Mouse (Mus musculus) kidney, embryonic 14.5 days (tissue): ENCODE measurements around the gene Tns3. TPM values are rescaled to one million over a fixed set of nuclear protein-coding genes. Genes with fewer than 3 reads are reported as not detected.
A peak's percentile ranks its signal among the peaks of the same experiment; 100 is the strongest.

Experiments
- ATAC-seq: fragments of 200-750 bp; cut with Nextera tagmentation; 2 replicates; pipeline ENCODE4 v1.8.0; 2017; ENCODE audit warnings: moderate number of reproducible peaks, mild to moderate bottlenecking, moderate TSS enrichment, moderate library complexity; ENCODE audit not compliant: low FRiP score, low TSS enrichment
- H3K27ac ChIP-seq: fragments of 300-500 bp; sonication (generic); 2 replicates; pipeline ENCODE4 v1.5.1; 2014; ENCODE audit warnings: low read depth, mild to moderate bottlenecking, low read length, moderate library complexity, mixed read lengths
- H3K27me3 ChIP-seq: fragments of 300-500 bp; sonication (generic); 2 replicates; pipeline ENCODE4 v1.6.1; 2014; ENCODE audit warnings: mild to moderate bottlenecking, low read length; ENCODE audit not compliant: control insufficient read depth, insufficient read depth
- H3K36me3 ChIP-seq: fragments of 300-500 bp; sonication (generic); 2 replicates; pipeline ENCODE4 v1.6.1; 2014; ENCODE audit warnings: low read length, mixed read lengths; ENCODE audit not compliant: control insufficient read depth, insufficient read depth
- H3K4me1 ChIP-seq: fragments of 300-500 bp; sonication (generic); 2 replicates; pipeline ENCODE4 v1.6.1; 2014; ENCODE audit warnings: low read length, mixed read lengths; ENCODE audit not compliant: control insufficient read depth, insufficient read depth
- H3K4me2 ChIP-seq: fragments of 300-500 bp; sonication (generic); replicated peaks from 2 replicates; pipeline ENCODE4 v1.6.1; 2014; ENCODE audit warnings: low read depth, mild to moderate bottlenecking, low read length
- H3K4me3 ChIP-seq: fragments of 300-500 bp; sonication (generic); 2 replicates; pipeline ENCODE4 v1.5.1; 2014; ENCODE audit warnings: mild to moderate bottlenecking, low read length
- H3K9ac ChIP-seq: fragments of 300-500 bp; sonication (generic); 2 replicates; pipeline ENCODE4 v1.6.1; 2014; ENCODE audit warnings: low read depth, mild to moderate bottlenecking, low read length, moderate library complexity
- H3K9me3 ChIP-seq: fragments of 300-500 bp; sonication (generic); 2 replicates; pipeline ENCODE4 v1.6.1; 2016; ENCODE audit warnings: low read length; ENCODE audit not compliant: control insufficient read depth
- WGBS: fragments of 180-500 bp; shearing (Covaris S2); extraction: QIAGEN DNeasy Blood & Tissue Kit; methylation state at CpG from one replicate; pipeline ENCODE4 v1.1.7; 2014; 5-methylcytosine and 5-hydroxymethylcytosine counted together
- polyA plus RNA-seq: library from polyadenylated mRNA; unstranded; fragments of >200 nt; fragmentation: Nextera tagmentation; extraction: Ambion mirVana; gene quantifications from 2 replicates; pipeline ENCODE4 v1.2.1, GENCODE M21; 2014

The Tns3 gene
- polyA plus RNA-seq, 1 experiment from 2014 or later = 20.3 TPM

- H3K4me3 ChIP-seq = no peak overlapping the region
- no peak overlapping the region for H3K9ac ChIP-seq
- ATAC-seq = no peak
- H3K9me3 ChIP-seq = no peaks in the 10 kb centered on the region
- no peak overlapping the region for H3K27ac ChIP-seq
- no peak overlapping the region for H3K4me2 ChIP-seq
- H3K4me1 ChIP-seq = no peaks in the 10 kb centered on the region
- 81% methylated on average over 4 of the region's 4 CpGs for WGBS
- H3K36me3 ChIP-seq = no peaks in the 10 kb centered on the region
- no peaks in the 10 kb centered on the region for H3K27me3 ChIP-seq
Measured at GRCm38 (mm10) chr11:8671698-8672097, 7.4 kb upstream of the Tns3 start.

DNA sequence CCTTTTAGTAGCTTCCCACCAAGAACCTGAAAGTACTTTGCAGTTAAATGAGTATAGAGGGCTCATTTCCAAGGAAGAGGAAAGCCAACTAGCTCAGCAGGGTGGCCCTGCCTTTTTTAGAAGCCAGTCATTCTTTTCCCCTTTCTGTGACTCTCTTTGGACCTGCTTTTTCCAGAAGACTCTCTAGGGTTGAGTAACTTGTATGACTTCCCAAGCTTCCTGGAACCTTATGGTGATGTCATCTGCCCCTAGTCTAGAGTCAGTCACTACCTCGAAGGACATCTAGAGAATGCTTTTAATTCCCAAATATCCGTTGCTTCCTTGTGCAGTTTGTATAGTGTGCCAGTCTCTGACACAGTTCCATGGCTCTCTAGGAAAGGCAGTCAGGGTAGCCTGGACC lies 4.8 kb upstream of the Tns3 start:
- Histone ChIP-seq H3K9me3 (no peaks in the 10 kb centered on the region), H3K27me3 (no peaks in the 10 kb centered on the region), H3K9ac (no peak overlapping the region), H3K36me3 (no peaks in the 10 kb centered on the region), H3K4me1 (0 out of 2 replicates have a peak, but pooled peaks cover 5% of the 10 kb centered on the region), H3K27ac (no peak overlapping the region), H3K4me3 (no peak overlapping the region), H3K4me2 (no peak overlapping the region)
- 97% methylated on average over 2 of the region's 2 CpGs for WGBS
- ATAC-seq = no peak

DNA sequence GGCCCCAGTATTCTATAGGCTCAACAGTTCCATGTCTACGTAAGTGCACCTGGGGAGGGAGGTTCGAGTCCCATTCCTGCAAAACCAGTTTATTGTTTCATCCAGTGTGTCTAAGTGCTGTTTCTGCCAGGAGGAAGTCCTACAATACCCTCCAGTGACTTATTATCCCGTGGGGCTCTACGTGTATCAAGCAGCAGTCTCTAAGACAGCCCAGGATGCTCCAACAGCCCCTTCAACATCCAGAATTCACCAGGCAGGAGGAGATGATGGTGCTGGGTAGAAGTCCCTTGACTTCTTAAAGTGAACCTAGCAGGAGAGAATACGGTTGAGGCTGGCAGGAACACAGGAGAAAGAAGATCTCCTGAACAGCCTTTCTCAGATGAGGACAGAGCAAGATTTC lies 462 bp upstream of the Tns3 start:
- H3K9ac ChIP-seq = peak overlapping the region; percentile 88; the same call in 1 of the 2 replicates
- H3K27me3 ChIP-seq = no peaks in the 10 kb centered on the region
- peaks cover 4% of the 10 kb centered on the region; the same call in 1 of the 2 replicates for H3K36me3 ChIP-seq
- WGBS = 46% methylated on average over 5 of the region's 5 CpGs
- ATAC-seq = no peak
- H3K4me1 ChIP-seq = peaks cover 28% of the 10 kb centered on the region
- peak overlapping the region; percentile 69 for H3K4me3 ChIP-seq
- no peak overlapping the region for H3K27ac ChIP-seq
- H3K4me2 ChIP-seq = peak overlapping the region; percentile 66
- no peaks in the 10 kb centered on the region for H3K9me3 ChIP-seq

DNA sequence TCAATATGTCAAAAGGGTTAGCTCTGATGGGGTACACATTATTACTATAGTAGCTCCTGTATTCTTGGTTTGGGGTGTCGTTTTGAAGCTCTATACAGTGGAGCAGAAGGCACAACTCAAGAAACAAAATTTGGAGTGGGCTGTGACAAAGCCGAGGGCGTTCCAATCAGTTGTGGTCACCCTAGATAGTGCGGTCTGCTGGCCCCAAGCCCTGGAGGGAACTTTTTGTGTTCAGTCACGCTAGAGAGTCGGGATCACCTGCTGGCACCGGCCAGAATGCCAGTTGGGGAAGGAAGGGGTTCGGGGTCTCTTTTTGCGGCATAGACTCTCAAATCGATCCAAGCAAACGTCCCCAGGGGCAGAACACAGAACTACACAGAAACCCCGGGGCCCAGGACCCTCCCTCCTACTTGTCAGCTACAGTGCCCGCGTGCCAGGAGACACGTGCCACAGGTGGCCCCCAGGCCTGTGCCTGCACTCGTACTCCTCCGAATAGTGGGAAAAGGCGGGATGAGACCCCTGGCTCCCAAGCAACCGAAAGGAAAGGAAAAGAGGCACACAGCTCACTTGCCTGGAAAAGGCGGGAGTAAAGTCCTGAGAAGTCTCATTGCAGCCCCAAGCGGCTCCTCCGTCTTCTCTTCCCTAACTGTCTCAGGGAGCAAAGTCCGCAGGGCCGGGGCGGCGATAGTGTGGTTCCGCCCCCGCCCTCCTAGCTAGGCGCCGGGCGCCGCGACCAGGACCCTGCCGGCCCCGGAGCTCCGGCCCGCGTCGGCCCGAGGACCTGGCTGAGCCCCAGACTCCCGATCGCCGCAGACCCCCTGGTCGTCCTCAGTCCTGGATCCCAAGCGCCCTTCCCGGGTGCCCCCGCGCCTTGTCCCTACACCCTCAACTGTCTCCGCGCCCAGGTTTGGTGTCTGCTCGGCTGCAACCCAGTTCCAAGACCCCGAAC lies 617 bp downstream of the Tns3 start:
- Histone ChIP-seq H3K27ac (peak overlapping the region; percentile 88), H3K9ac (peak overlapping the region; percentile 88), H3K36me3 (peaks cover 4% of the 10 kb centered on the region; the same call in 1 of the 2 replicates), H3K4me1 (peaks cover 36% of the 10 kb centered on the region), H3K4me2 (peak overlapping the region; percentile 66), H3K4me3 (peak overlapping the region; percentile 69), H3K27me3 (no peaks in the 10 kb centered on the region), H3K9me3 (no peaks in the 10 kb centered on the region)
- peak; percentile 82 for ATAC-seq
- under 1% methylated on average over 43 of the region's 52 CpGs for WGBS

GRCm38 (mm10) chr11:8662706-8663429 lies 1.5 kb downstream of the Tns3 start:
- no peak for ATAC-seq
- Histone ChIP-seq H3K4me3 (peak overlapping the region; percentile 69), H3K27ac (peak overlapping the region; percentile 88; the same call in 1 of the 2 replicates), H3K4me1 (peaks cover 36% of the 10 kb centered on the region), H3K27me3 (no peaks in the 10 kb centered on the region), H3K4me2 (peak overlapping the region; percentile 66), H3K9me3 (no peaks in the 10 kb centered on the region), H3K9ac (peak overlapping the region; percentile 88), H3K36me3 (peaks cover 4% of the 10 kb centered on the region; the same call in 1 of the 2 replicates)
- WGBS = 30% methylated on average over 4 of the region's 4 CpGs

DNA sequence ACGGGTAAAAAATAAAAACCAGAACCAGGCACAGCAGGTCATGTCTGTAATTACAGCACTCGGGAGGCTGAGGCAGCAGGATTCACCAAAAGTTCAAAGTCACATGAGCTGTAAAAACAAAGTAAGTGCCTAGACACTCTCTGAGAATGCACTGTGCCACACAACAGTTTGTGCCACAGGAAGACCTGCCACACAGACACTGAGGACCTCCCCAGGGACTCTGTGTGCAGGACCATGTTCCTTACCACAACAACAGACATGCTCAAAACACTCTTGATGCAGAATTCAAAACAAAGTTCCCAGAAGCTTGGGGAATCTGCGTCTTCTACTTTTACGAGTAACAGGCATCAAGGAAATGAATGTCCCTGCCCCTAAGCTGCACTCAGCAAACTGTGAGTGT lies 3.4 kb downstream of the Tns3 start:
- H3K9ac ChIP-seq = no peak overlapping the region

DNA sequence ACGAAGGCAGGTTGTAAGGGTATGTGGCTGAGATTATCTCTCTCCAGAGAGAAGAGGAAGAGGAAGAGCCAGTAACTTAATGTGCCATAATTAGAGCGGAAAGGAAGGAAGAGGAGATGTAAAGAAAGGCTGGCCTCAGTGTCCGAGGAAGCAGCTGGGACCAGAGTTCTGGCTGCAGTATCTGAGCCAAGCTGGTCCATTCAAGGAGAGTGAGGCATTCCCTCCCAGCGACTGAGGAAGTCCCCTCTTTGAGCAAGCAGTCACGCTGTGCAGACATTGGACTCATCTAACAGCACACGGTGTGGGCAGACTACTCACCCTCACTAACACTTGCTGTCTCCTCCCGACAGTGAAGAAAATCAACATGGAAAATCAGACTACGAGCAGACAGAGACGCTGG lies 4.5 kb downstream of the Tns3 start:
- H3K27me3 ChIP-seq = no peaks in the 10 kb centered on the region
- peaks cover 4% of the 10 kb centered on the region; the same call in 1 of the 2 replicates for H3K36me3 ChIP-seq
- H3K9ac ChIP-seq = no peak overlapping the region
- no peaks in the 10 kb centered on the region for H3K9me3 ChIP-seq
- peaks cover 48% of the 10 kb centered on the region for H3K4me1 ChIP-seq
- no peak overlapping the region for H3K27ac ChIP-seq
- 59% methylated on average over 9 of the region's 9 CpGs for WGBS
- H3K4me3 ChIP-seq = no peak overlapping the region
- ATAC-seq = no peak
- no peak overlapping the region for H3K4me2 ChIP-seq

More for the DNA sequence above, 3.4 kb downstream of the Tns3 start:
- H3K36me3 ChIP-seq = peaks cover 4% of the 10 kb centered on the region; the same call in 1 of the 2 replicates
- H3K4me2 ChIP-seq = no peak overlapping the region
- ATAC-seq = no peak
- H3K4me3 ChIP-seq = no peak overlapping the region
- no peaks in the 10 kb centered on the region for H3K9me3 ChIP-seq
- peaks cover 46% of the 10 kb centered on the region for H3K4me1 ChIP-seq
- 70% methylated on average over 4 of the region's 4 CpGs for WGBS
- no peaks in the 10 kb centered on the region for H3K27me3 ChIP-seq
- H3K27ac ChIP-seq = no peak overlapping the region

- no peaks in the 10 kb centered on the region for H3K27me3 ChIP-seq
- ATAC-seq = no peak
- H3K4me3 ChIP-seq = no peak overlapping the region
- H3K4me1 ChIP-seq = peaks cover 49% of the 10 kb centered on the region
- WGBS = 50% methylated on average over 6 of the region's 6 CpGs
- H3K9me3 ChIP-seq = no peaks in the 10 kb centered on the region
- no peak overlapping the region for H3K4me2 ChIP-seq
- peaks cover 4% of the 10 kb centered on the region; the same call in 1 of the 2 replicates for H3K36me3 ChIP-seq
- H3K27ac ChIP-seq = peak overlapping the region; percentile 44; the same call in 1 of the 2 replicates
- H3K9ac ChIP-seq = no peak overlapping the region
Measured at GRCm38 (mm10) chr11:8659061-8659460, 5.3 kb downstream of the Tns3 start.
